Mouse (Mus musculus) liver (tissue): ENCODE data around the gene Rnf167.

Experiments
- DNase-seq: peaks from one replicate; pipeline ENCODE4 v3.0.0-alpha.2; 2020; ENCODE audit warnings: mixed read lengths

Rnf167 gene

GRCm38 (mm10) chr11:70646691-70647650, at the start of gene Rnf167, which contains the start of gene Slc25a11:
TSS of gene Rnf167 (plus strand) at chr11:70647235.
TSS of gene Slc25a11 (minus strand) at chr11:70647479.
- DNase-seq, result peak; percentile 98

DNA sequence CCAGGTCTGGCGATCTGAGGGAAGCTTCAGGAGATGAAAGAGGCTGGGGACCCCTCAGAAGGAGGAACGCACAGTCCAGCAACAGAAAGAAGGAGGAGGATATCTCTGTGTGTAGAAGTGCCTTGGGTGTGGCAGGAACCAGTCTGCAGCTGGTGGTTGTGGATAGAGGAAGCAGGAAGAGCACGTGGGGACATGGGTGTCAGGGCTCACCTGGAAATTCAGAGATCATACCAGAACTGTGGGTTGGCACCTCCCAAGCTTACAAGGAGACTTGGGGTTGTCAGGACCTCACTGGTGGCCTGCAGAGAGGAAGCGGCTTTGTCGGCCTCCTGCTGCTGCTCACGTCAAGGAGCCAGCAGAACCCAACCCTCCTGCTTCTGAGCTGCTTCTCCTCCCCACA, 49.7 kb upstream of the Rnf167 start:
- DNase-seq, result peak; percentile 16

- no peak for DNase-seq
These were observed 48.5 kb upstream of the Rnf167 start for GRCm38 (mm10) chr11:70598451-70598953.

DNA sequence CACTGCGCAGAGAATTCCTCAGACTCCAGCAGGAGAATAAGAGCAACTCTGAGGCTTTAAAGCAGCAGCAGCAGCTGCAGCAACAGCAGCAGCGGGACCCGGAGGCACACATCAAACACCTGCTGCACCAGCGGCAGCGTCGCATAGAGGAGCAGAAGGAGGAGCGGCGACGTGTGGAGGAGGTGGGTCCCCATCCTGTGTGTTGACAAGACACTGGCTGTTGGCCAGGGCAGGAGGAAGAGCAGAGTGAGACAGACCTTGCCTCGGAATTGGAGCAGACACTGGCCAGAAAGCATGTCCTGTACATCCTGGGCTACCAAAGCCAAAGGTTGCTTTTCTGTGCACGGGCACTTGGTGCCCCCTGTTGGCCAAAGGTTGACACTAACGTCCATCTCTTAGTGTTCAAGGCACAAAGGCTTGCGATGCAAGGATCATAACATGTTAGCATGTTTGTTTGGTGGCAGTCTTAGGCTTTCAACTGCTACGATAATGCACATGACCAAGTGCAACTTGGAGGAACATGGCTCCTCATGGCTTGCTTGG, 41.9 kb upstream of the Rnf167 start:
- DNase-seq, result peak; percentile 76

DNA sequence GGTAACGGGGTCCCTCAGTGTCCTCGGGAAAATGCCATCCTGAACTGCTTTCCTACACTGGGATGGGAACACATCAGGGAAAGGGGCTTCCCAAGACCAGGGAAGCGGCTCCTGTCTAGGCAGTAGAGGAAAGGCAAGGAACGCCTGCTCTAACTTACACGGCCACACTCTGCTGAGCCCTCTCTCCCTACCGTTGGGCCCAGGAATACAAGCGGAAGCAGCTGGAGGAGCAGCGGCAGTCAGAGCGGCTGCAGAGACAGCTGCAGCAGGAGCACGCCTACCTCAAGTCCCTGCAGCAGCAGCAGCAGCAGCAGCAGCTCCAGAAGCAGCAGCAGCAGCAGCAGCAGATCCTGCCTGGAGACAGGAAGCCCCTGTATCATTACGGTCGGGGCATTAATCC, 40.3 kb upstream of the Rnf167 start:
- DNase-seq, result no peak

- no peak for DNase-seq
These were observed 39.4 kb upstream of the Rnf167 start for GRCm38 (mm10) chr11:70607611-70608010.

DNA sequence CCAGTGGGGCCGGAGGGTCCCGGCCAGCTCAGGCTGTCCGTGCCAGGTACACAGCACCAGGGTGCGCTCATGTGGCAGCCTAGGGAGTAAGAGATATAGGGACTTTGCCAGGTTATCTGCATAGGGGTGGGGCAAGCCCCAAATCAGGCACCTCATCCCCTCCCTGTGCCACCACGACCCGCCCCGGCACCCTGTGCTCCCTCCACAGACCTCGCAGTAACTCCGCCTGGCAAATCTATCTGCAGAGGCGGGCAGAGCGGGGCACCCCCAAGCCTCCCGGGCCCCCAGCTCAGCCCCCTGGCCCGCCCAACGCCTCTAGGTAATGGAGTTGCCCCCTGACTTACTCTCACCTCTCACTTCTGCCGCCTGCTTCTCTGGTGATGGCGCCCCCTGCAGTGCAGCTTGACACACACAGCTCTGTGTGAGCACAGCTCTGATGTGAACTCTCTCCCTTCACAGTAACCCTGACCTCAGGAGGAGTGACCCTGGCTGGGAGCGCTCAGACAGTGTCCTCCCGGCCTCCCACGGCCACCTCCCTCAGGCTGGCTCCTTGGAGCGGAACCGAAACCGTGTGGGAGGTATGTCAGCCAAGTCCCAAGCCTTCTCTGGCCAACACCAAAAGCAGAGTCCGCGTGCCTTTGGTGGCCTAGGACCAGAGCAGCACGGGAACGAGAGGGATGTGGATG, 38.5 kb upstream of the Rnf167 start:
- peak; percentile 31 for DNase-seq

GRCm38 (mm10) chr11:70610752-70611151, 36.3 kb upstream of the Rnf167 start:
- DNase-seq, result no peak

DNA sequence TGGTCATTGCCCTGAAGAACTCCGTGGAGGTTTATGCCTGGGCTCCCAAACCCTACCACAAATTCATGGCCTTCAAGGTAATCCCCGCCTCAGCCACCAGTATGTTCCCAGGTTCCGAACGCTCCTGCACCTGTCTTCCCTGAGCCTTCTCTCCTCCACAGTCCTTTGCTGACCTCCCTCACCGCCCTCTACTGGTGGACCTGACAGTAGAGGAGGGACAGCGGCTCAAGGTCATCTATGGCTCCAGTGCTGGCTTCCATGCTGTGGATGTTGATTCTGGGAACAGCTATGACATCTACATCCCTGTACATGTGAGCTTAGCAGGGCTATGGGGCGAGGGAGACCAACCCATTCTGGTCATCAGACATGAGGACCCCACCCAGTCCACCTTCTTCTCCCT, 34.5 kb upstream of the Rnf167 start:
- DNase-seq, result no peak

DNA sequence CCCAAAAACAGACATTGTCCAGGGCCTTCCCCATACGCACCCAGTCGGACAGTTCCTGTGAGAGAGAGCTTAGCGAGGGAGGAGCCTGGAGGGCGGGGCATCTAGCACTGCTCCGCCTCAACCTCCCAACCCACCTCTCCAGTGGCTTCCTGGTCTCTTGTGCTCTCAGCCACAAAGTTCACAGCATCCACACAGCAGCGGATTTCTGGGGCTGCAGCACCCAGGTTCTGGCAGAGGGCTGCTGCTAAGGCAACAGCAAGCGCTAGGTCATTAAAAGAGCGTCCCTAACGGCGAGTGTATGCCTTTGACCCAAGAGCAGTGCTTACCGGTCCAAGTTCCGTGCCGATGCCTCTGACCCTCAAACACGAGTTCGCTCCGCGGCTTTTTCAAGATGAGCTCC, 32.0 kb upstream of the Rnf167 start:
- peak; percentile 80 for DNase-seq

DNA sequence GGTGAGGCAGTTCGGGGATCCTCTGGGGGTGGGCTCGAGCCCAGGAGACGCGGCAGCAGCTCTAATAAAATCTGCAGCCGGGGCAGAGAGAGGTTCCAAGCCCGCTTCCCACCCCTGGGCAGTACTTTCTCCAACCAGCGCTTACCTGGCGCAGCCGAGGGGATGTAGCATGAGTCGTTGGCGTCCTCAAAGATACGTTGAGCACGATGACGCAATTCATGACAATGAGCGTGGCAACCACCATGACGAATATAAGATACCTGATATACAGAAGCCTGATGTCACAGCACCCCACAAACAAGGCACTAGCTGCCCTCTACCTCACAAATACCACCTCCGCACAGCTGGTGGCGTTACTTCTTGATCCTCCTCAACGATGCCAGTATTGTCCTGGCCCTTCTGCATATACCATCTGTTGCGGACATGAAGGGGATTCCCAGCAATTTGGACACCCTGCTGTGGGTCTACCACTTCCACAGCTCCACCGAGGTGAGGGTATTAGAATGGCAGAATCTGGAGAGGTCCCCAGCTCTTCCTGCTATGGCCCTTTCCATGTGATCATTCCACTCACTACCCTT, 31.4 kb upstream of the Rnf167 start, which contains the start of gene 4930544D05Rik:
Gene 4930544D05Rik, plus strand, starts transcription at position 333 of the 578 bp plus-strand sequence.
- DNase-seq, result no peak

- no peak for DNase-seq
These were observed 27.9 kb upstream of the Rnf167 start, which contains the start of gene Chrne for GRCm38 (mm10) chr11:70619101-70619500. TSS of gene Chrne (minus strand) at chr11:70619216.

DNA sequence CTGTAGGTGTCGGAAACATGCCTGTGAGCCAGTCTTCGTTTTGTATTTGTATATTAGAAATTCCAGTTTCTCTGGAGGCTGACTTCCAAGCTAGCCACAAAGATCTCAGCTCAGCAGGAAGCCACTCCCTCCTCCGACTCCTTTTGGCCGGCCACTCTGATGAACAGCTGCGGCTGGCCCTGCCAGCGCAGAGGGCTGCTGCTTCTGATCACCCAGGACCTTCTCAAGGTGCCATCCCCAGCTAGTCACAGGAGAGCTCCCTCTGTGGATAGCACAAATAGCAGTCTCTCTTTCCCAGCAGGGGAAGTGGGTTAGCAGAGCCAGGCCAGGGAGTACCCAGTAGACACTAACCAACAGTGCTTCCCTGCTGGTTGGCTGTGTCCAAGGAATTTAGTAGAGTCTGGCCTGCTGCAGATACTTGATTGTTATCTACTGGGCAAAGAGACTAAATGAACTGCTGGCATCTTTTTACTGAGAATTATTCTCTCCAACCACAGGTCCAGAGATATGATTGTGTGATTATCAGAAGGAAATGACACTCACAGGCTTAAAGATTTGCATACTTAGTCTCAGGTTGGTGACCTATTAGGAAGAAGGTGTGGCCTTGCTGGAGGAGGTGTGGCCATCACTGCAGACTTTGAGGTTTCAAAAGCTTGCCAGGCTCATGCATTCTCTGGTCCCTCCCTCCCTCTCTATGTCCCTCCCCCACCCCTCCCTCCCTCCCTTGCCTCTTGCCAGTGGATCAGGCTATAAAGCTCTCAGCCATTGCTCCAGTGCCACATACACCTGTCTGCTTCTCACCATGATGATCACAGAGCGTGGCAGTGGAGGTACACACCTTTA, 24.8 kb upstream of the Rnf167 start:
- peak; percentile 50 for DNase-seq

GRCm38 (mm10) chr11:70623053-70623742, 23.8 kb upstream of the Rnf167 start:
- no peak for DNase-seq

DNA sequence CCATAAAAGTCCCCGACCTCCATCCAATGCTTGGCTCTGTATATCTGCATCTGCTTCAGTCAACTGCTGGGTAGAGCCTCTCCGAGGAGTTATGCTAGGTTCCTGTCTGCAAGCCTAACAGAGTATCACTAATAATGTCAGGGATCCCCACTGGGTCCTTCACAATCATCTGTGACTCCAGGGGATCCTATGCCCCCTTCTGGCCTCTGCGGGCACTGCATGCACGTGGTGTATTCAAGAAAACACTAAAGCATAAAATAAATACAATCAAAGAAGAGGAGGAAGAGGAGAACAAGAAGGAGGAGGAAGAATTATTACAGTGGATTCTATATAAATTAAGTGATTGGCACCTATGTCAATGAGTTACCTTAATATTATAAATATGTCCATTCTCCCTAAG, 21.6 kb upstream of the Rnf167 start:
- DNase-seq, result peak; percentile 77

DNA sequence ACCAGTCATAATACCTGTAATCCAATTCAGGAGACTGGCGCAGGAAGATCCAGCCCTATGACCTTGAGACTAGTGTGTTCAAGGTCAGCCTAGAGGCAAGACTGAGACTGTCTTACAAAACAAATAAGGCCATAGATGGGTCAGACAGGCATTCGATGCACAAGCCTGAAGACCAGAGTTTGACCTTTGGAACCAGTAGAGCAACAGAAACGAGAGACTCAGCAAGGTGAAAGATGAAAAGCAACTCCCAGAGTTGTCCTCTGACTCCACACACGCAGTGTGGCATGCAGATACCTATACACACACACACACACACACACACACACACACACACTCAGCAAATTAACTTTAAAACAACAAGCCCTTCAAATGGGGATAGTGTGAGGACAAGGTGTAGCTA, 20.2 kb upstream of the Rnf167 start:
- no peak for DNase-seq

DNA sequence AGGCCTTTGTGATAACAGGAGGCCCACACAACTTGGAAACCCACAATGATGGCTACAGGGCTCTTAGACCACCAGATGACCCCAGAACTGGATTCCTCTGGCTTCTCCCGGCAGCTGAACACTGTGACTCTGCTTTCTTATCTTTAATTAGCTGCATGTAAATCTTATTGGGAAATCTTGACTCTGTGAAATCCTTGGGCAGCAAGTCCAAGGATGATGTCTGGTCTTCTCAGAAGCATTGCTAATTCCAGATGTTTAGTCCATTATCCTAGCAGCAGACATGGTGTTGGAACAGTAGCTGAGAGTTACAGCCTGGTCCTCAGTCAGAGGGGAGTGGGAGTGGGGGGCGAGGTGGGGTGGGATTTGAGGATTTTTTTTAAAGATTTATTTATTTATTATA, 18.6 kb upstream of the Rnf167 start:
- DNase-seq, result no peak

- peak; percentile 47 for DNase-seq
These were observed 17.5 kb upstream of the Rnf167 start for GRCm38 (mm10) chr11:70629557-70629956.

DNA sequence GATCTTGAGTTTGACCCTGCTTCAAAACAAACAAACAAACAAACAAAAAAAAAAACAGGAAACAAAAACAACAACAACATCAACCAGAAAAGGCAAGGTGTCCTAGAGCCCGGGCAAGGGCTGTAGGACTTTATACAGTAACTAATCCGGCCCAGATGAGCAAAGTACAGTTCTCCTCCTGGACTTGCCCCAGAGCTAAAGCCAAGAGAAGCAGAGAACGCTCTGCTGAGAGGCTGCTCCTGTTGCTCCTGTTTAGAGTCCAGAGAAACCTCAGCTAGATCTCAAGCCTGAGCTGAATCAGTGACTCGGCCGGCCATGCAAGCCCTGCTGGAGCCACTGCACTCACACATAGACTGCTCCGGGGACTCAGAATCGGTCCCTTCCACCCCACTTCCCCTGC, 16.9 kb upstream of the Rnf167 start:
- DNase-seq, result no peak

DNA sequence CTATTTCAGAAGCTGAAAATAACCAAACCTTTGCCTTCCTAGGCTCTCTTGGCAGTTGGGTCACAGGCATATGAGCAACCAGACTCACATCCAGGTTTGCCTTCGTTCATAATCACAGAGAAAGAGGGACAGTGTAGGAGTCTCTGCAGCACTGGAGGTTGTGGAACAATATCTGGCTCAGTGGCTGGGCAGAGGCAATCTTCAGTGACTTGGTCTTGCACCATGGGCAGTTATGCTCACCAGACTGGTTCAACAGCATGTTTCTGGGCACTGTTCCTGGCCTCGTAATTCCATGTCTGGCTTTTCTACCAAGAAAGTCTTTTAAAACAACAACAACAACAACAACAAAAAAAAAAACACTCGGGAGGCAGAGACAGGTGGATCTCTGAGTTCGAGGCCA, 11.4 kb upstream of the Rnf167 start:
- DNase-seq, result no peak

DNA sequence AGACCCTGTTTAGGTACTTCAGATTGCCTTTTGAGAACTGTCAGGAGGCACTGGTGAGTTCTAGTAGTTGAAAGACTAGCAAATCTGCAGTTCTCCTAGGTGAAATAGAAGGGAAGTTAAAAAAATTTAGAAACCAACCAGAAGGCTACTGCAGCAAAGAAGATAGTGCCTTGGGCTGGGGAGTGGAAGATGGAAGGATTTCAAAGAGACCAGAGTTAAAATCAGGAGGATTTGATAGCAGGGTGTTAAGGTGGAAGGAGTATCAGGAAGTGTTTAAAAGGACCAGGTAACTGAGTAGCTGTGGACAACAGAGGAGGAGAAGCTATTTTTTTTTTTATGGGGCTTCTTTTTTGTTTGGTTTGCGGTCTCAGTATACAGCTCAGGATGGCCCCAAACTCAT, 9.3 kb upstream of the Rnf167 start:
- DNase-seq, result no peak
